Mouse (Mus musculus): Measurements from ENCODE around the gene Plin1.

Plin1 gene

GRCm38 (mm10) chr7:79732622-79733021, at the start of gene Plin1:
Gene Plin1, minus strand, starts transcription at chr7:79732903.
- DNase-seq, result no peak

DNA sequence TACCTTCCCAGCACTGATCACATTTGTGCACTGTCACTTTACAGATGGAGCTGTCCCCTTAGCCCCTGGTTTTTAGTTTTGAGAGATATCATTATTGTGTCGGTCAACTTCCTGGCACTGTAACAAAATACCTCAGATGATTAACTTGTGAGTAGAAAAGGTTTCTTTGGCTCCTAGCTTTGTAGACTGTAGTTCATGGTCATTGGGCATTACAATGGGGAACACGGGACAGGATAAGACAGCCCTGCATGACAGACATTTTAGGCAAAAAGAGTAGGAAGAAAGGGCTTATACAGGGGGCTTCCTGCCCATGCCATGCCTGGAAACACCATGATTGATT, 49.8 kb upstream of the Plin1 start:
- no peak for DNase-seq

DNA sequence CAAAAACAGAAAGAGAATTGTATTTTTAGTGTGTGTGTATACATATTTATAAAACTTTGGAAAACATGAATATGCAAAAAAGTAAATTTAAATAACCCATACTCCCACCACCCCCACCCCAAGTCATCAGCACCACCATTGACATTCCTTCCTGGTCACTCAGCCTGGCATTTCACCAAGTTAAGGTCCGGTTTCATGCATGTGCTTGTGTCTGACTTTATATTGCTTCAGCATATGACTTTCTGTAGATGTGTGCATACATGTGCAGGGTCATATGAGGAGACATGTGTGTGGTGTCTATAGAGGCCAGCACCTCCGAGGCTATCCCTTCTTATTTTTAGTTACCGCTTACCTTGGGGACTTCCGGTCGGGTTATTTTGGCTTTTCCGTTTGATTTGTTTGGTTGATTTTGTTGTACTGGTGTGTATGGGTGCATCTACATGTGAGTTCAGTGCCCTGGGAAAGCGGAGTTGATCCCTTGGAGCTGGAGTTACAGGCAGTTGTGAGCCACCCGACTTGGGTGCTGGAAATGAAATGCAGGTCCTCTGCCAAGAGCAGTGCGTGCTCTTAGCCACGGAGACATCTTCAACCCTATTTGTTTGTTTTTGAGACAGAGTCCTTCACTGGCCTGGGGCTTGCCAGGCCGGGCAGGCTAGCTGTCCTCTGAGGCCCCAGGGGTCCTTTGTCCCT, 49.3 kb upstream of the Plin1 start:
- DNase-seq, result no peak

- peak; percentile 84 to 87 for DNase-seq
Observed at GRCm38 (mm10) chr7:79780647-79781626, 48.2 kb upstream of the Plin1 start.

GRCm38 (mm10) chr7:79771561-79772512, 39.1 kb upstream of the Plin1 start:
- DNase-seq, result no peak

DNA sequence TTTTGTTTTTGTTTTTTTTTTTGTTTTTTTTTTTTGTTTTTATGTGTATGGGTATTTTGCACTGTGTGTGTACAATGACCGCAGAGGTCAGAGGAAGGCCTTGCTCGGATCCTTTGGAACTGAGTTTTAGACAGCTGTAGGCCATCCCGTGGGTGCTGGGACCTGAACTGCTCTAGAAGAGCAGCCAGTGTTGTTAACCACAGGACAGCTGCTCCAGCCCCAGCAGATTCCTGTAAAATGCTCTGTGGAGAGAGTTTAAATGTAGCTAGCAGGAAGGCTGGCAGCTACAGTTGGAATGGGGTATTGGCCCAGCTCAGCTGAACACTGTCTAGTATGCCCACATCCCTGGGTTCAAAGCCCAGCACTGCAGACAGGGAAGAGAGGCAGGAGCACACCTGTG, 37.0 kb upstream of the Plin1 start:
- DNase-seq, result no peak

DNA sequence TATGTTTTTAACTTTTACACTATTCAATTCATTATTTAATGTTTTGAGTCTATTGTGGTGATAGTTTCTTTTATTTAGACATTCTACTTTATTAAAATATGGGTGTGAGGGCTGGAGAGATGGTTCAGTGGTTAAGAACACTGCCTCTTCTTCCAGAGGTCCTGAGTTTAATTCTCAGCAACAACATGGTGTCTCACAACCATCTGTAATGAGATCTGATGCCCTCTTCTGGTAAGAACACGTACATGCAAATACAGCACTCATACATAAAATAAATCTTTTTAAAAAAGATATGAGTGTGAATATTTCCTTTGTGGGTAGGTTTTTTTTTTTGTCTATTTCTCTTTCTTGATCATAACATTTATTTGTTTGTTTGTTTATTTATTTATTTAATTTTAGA, 33.3 kb upstream of the Plin1 start:
- no peak for DNase-seq

DNA sequence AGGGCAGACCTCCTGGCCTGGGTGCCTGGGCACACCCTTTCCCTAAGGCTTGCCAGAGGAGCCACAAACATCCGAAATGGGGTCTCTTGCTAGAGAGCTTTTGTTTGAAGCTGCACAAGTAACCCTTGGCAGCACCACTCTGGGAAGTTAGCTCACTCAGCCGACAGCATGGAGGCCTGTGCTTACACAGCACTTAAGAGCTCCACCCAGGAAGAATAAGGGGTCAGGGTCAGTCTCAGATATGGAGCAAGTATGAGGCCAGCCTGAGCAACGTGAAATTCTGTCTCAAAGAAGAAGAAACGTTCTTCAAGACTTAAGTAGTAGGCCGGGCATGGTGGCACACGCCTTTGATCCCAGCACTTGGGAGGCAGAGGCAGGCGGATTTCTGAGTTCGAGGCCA, 29.4 kb upstream of the Plin1 start:
- no peak for DNase-seq

DNA sequence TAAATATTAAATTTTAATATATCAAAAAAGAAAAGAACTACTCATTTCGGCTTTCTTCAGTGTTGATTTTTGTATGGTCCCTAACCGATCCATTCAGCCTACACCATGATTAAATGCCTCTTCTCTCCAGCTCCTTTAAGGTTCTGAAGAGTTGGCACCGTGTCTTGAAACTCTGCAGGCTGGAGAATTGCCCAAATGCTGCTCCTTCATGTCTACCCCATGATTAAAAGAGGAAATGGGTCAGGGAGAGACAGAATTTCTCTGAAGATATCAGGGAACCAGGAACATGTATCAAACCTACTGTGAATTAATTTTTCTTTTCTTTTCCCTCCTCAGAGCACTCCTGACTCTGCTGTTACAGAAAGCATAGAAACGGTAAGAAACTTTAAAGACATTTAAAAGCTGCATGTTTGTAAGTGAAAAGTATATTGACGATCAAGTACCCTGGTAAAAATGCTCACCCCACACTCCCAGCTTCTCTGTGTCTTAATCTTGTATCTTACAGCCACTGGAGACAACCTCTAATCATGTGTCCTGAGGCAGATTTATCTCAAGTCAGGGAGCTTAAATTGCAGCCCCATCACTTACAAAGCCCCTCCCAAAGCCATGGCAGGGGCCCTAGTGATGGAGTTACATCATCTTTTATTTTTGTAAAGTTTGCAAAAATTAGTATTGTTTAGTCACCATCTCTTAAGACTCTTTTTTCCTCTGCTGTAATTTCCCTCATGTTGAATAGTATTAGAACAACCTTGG, 28.6 kb upstream of the Plin1 start:
- no peak for DNase-seq

GRCm38 (mm10) chr7:79759766-79760165, 27.1 kb upstream of the Plin1 start:
- DNase-seq, result no peak

- no peak for DNase-seq
Observed at GRCm38 (mm10) chr7:79758176-79758575, 25.5 kb upstream of the Plin1 start.

DNA sequence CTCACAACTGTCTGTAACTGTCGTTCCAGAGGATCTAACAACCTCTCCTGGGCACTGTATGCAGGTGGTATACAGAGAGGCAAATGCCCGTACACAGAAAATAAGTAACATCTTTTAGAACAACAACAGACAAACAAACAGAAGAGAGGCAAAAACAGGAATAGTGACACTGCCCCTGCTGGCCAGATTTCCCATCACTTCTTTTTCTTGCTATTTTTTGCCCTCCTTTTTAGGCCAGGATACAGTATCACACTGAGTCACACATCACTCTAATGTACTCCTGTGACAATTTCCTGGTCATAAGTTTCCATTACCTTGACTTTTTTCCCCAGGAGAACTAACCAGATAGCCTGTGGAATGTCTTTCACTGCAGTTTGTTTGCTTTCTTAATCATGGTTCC, 23.6 kb upstream of the Plin1 start:
- DNase-seq, result no peak

GRCm38 (mm10) chr7:79749511-79749910, 16.8 kb upstream of the Plin1 start:
- no peak for DNase-seq

DNA sequence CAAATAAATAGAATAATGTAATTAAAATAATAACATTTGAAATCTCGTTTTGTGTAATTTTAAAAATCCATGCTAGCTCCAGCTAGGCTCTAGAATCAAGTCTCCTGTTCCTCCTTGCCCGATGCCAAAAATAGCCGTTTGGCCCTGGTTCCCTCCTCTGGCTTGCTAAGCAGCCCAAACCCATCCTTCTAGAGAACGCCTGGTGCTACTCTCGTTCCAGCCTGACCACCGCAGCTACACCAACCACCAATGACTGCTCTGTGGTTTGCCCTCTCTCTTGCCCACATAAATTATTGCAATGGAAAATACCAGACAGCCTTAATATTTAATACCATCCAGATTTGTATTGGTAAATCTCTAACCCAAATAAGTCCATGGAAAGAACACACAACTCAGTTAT, 15.0 kb upstream of the Plin1 start:
- DNase-seq, result no peak

- DNase-seq, result no peak
Observed at GRCm38 (mm10) chr7:79744585-79744984, 11.9 kb upstream of the Plin1 start.

- no peak for DNase-seq
Observed at GRCm38 (mm10) chr7:79744051-79744450, 11.3 kb upstream of the Plin1 start.

DNA sequence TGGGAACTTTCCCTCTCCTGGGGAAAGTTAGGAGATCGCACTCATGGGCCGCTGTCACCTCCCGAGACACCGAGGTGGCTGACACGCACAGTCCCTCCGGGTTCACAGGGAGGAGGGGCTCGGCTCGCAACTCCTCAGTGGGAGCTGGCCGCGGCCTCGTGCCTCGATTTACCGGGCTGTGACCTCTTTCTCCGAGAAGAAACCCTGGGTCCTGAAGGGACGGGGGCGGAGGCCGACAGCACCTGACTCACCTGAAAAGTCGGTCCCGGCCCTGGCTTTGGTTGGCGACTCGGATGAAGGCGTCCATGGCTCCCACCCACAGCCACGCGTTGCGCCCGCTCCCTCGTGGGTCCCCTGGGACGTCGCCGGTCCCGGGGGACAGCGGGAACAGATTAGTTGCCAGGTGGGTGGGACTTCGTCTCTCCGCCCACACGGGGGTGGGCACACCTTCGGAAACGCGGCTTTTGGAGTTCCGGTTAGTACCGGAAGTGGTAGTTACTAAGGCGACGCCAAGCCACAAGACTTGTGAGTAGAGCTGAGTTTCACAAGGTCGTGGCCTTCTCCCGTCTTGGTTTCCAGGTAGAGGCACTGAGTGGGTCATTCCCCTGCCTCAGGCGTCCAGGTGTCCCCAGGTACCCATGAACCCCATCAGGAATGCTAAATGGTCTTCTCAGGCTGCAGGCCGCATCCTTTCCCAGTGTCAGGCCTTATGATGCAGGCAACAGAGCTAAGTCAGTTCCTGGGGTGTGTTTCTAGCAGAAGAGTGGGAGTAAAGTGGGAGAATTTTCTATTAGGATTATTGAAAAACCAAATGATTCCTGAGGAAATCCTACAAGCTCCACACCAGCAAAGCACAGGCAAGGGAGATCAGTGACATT, 10.2 kb upstream of the Plin1 start, which contains the start of the genes Pex11a and Wdr93:
Pex11a (minus strand) TSS at position 473 of the 878 bp plus-strand sequence.
Wdr93 (plus strand) TSS at position 505 of the 878 bp plus-strand sequence.
- peak; percentile 84 to 89 for DNase-seq

GRCm38 (mm10) chr7:79742277-79742658, 9.6 kb upstream of the Plin1 start:
- DNase-seq, result no peak

GRCm38 (mm10) chr7:79740279-79740678, 7.6 kb upstream of the Plin1 start:
- DNase-seq, result no peak

- DNase-seq, result no peak
Observed at GRCm38 (mm10) chr7:79738913-79739312, 6.2 kb upstream of the Plin1 start.

DNA sequence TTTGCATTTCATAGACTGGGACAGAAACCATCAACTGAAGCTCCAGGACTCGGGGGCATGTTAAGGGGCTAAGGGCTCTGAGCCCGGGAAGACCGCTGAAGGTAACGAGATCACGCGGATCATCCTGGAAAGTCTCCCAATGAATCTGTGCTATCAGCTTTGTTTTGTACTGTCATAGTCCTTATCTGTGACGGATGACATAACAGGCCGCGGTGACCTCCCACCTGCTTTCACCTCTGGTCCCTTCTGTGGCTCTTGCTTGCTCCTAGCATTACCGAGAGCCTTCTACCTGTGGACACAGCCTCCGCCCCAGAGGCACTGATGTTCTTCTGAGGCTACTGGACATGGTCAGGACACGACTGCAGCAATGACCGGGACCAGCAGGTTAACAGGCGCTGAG, 3.8 kb upstream of the Plin1 start:
- no peak for DNase-seq
